Mouse (Mus musculus) layer of hippocampus, adult 11-12 months (tissue): ENCODE measurements at regions not wholly inside any gene's neighbourhood (a gene's known extent, or its start where the extent isn't known, plus 50 kb on each side); places are given as distances from the start of the nearest gene placed in this dataset.

ENCODE experiments used
- DNase-seq: peaks from one replicate; pipeline ENCODE4 v3.0.0; 2022; ENCODE audit warnings: low spot score

DNA sequence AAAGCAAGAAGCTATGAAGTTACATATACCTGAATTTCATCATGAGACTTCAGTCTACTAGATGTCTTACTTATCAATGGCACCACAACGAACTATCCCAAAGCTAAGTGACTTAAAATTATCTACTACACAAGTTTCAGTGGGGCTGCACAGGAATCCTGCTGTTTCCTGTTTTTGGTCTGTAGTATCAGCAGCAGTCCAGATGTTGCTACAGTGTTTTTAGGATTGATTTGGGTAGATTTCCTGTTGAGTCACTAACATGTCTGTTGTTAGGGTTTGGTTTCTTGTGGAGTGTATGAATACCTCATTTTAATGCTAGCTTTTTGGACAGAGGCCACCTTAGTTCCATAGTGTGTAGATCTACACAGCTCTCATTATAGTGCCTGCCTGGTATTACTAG lies 120.8 kb upstream of the Thumpd2 start:
- no peak for DNase-seq

DNA sequence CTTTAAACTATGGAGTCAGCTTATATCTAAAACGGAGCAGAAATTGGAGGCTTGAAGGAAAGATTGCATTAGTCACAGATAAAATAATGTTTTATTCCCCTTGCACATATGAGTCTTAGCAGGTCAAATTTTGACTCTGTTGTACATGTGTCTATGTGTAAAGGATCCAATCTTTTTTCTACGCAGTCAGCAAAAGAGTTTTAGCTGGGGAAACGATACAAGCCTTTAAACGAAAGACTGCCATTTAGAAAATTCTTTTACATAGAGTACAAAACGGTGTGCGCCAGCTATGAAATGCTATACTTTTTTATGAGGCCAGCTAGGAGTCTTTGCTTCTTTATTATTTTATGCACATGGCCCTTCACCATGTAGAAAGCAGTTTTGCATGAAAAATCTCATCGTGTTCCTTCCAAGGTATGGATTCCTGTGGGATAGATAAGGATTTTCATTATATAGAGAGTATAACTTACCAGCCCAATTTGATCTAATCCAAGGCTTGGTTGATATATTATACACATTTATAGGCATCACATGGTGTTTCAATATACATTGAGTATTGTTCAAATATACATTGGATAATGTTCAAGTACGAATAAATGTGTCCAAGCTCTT lies 116.0 kb upstream of the Thumpd2 start:
- DNase-seq: no peak

DNA sequence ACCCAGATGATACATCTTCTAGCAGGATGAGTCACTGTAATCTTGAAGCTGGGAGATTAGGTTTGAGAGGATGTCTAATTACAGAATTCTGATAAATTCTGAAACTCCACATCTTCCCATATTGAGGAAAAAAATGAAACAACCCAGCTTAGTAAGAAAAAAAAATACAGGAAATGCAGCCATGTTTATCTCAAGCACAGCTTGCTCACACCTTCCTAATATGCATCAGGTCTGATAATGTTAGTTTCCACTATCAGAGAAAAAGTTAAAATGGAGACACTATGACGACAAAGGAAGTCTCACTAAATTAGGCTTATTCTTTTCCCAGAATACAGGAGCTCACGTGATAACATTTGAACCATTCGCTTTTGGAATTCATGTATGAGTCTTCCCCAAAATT lies 111.4 kb upstream of the Thumpd2 start:
- DNase-seq: no peak

DNA sequence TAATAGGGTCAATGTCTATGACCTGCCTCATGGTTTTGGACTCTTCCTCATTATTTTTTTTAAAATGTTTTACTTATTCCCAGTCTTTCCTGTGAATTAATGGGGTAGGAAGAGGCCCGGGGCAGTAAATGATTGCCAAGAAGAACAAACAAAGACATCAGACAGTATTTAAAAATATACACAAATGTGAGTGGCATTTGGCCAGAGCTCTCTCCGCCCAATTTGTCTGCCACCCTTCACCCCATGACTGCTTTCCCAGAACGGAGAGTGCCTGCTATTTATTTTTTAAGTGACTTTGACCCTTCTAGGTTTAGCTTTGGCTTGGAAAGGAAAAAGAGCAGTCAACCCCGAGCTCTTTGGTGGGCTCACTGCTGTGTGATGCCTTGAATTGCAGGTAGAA lies 111.0 kb upstream of the Thumpd2 start:
- DNase-seq: no peak

DNA sequence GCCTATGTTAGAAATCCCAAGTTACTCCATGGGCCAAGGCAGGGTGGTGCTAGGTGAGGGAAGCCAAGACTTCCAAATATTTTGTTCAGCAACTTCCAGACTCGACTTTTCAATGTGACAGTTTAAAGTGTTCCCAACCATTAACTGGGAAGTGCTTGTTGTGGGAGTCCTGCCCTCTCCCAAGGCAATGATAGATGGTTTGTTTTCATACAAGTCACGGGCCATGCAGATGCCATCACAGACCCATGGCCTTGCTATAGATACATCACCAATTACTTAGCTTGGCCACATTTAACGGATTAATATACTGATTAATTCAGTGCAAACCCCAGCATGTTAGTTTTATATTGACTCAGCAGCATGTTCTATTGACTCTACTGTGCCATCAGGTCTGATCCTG lies 108.1 kb upstream of the Thumpd2 start:
- DNase-seq: no peak

DNA sequence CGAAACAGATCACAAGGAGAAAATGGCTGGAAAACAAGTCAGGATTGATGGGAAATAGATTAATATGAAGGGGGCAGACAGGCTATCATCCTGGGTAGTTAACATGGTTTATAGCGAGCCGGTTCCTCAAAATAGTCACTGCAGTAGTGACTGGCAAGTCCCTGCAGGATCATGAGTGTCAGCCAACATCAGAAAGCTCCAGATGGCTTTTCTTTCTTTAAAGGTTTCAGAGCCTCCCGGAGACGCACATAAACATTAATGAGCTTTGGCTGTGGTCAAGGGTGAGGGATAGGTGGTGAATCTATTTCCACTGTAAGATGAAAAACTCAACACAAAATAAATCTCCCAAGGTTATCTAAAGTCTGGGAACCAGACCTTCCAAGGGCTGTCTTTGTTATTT lies 104.2 kb upstream of the Thumpd2 start:
- DNase-seq: no peak

DNA sequence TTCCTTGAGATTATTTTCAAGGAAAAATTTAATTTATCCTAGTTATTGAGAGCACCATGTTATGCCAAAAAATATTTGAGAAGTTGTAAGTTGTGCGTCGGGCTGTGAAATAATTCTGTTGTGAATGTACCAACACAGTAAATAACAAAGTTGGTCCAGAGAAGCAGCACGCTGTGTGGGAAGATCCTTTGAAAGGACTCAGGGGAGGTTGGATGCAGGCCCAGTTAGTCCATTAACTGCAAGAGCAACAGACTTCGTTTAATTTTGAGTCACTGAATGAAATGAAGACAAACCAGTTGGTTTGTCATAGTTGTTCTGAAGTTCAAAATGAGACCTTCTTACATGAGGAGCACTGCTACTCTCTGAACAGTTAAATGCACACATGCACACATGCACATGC lies 85.8 kb upstream of the Thumpd2 start:
- peak; percentile 41 for DNase-seq

DNA sequence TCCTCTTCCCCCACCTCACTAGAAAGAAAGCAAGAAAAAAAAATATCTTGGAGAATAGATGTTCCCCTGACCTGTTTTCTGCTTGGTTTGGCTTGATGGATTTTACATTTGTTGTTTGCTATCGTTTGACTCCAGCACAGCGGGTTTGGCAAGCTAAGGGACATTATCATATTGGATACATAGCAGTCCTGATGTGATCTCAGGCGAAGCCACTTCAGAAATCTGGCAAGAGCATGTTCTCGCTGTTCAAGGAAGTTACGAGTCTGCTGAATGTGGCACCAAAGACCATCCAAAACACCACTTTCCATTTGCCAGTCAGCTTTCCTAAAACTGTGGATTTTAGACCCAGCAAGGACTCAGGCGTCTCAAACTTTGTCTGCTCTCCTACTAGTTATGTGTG lies 69.8 kb upstream of the Thumpd2 start:
- no peak for DNase-seq

DNA sequence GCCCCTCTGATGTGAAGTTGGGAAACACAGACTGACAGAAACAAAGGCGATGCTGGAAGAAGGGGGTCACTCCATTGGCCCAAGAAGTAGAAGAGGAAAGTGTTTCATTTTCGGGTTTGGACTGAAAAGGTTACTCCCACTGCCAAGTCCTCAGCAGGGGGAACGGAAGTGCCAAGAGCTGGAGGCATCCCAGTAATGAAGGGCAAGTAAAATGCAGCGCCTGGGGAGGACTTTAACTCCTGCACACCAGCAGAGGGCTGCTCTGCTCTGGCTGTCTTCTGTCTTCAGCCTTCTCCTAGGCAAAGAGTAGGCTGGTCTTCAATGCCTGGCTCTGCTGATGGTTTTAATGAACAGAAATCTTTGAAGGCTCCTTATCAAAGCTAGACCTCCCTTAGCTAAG lies 68.3 kb upstream of the Thumpd2 start:
- peak; percentile 18 for DNase-seq
